Mouse (Mus musculus) fibroblast of lung, adult 2 months (primary cell): Measurements from ENCODE around the gene Eif4a1.

Experiments
- DNase-seq: peaks from one replicate; pipeline ENCODE4 v3.0.0-alpha.2; 2011; ENCODE audit warnings: low read depth

Eif4a1 gene

DNA sequence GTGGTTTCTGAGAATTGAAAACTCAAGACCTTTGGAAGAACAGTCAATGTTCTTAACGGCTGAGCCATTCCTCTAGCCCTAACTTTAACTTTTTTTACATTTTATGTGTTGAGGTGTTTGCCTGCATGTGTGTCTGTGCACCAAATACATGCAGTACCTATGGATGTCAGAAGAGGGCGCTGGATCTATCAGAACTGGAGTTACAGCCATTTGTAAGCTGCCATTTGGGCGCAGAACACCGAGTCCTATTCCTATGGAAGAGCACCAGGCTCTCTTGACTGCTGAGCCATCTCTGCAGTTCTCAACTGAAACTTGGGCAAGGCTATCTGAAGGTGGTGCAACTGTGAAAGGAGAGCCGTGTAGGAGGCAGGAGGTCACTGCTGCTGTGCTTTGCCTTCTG lies 26.4 kb upstream of the Eif4a1 start:
- no peak for DNase-seq

DNA sequence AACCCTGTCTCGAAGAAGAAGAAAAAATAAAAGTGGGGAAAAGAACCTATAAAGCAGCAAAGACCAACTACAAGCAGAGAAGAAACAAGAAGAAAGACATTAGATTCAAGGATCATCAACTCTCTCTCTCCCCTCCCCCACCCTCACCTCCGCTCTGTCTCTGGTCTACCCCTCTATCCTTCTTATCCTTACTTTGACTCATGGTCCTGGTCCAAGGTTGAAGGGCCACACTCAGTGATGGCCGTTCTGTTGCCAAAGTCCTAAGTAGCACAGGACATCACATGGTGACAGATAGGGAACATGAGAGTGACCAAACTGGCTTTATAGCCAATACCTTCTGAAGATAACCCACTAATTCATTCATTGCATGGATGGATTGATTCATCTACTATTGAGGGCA lies 25.2 kb upstream of the Eif4a1 start:
- no peak for DNase-seq

DNA sequence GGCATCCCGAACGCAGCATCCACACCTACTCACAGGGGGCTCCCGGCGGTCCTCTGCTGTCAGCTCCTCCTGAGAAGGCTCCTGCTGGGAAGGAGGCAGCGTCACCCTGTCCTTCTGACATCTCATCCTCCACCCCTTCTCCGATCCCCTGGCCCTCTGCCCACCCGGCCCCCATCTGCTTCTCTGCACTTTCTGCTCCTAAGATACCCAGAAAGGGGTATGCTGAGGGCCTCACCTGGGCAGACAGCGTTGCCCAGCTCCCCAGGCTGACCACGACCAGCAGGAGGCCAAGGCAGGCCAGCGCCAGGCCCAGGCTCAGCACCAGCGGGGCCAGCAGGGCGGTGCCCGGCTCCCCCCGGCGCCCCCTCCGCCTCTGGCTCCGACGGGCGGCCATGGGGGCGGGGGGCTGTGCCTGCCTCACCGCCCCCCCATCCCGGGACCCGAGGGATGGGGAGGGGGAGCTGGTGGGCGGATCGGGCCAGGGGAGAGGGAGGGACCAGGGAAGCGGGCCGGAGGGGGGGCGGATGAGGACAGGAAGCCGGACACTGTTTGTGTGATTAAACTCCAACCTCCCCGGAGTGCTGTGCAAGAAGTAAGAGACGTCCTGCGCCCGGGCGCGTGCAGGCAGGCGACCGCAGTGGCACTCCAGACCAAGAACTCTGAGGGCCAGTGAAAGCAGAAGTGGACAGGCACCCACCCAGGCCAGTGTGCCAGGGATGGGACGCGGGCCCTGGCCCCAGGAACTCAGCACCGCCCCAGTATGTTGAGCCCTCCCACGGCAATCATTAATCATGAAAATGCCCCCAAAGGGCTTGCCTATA lies 23.3 kb upstream of the Eif4a1 start, which contains the start of the genes Tnfsf12 and Tnfsfm13:
TSS of gene Tnfsf12 (minus strand) at position 489 of the 821 bp plus-strand sequence.
TSS of gene Tnfsfm13 (minus strand) at position 738 of the 821 bp plus-strand sequence.
- DNase-seq: no peak

DNA sequence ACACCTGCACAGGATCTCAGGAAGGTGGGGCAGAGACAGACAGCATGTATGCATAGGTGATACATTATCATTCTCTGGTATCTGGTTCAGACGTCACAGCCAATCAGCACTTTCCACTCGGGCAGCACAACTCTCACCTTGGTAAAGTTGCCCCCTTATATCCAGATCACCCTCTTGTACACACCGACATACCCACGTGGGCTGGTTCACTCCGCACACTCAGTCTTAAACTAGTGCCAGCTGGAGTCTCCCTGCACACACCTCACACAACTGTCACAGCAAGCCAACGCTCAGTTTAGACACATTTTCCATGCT lies 22.8 kb upstream of the Eif4a1 start:
- DNase-seq: no peak

DNA sequence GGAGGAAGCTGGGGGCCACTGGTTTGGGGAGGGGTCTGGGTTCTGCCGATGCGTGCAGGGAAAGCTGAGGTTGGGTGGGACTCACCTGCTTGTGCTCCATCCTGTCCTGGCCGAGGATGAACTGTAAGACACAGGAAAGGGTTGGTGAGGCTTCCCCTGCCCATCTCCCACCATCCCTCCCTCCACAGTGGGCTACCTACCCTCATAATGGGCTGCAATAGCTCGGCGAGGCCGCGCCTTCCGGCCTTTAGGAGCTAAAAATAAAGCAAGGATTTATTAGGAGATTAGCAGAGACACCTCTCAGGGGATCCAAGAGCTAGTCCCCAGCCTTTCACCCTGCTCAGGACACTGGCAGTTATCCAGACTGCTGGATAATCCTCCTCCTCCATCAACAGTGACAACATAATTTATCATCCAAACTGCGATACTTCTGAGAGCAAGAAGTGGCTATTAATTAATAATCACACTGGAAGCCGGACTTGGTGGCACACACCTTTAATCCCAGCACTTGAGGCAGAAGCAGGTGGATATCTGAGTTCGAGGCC lies 21.3 kb upstream of the Eif4a1 start:
- DNase-seq: no peak

DNA sequence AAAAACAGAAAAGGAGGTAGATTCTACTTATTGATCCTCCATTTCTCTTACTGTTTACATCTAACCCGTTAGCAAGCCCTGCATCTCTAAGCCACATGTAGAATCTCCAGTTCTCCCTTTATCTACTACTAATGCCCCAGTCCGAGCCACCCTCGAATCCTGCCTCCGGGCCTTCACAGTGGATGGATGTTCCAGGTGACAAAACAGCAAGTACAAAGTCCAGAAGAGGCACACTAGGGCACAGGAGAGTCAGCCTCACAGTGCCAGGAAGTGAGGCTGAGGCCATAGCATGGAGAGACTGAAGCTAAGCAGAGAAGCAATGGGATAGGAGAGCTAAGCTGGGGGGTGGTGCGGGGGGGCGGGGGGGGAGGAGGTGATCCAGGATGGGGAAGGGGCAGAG lies 20.6 kb upstream of the Eif4a1 start:
- no peak for DNase-seq

DNA sequence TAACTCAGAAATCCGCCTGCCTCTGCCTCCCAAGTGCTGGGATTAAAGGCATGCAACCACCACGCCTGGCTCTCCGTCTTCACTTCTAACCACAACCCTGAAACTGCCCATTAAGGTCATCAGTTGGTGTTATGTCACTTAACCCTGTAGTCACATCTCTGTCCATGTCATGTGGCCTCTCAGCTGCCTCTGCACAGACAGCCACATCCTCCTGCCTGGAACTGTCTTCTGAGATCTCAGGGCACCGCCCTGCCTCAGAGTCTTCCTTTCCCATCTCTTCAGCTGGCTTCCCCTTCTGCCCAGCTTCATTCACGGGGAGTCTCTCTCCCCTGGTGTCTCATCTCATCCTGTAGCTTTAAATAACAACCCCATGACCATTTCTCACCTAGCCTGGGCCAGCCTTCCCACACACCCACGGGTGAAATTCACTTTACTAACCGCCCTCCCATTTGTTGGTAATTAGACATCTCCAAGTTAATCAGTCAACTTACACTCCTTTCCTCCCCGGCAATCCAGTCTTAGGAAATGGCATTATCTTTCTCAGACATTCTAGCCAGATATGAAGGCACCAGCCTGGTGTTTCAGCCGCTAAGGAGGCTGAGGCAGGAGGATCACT lies 20.1 kb upstream of the Eif4a1 start:
- no peak for DNase-seq

DNA sequence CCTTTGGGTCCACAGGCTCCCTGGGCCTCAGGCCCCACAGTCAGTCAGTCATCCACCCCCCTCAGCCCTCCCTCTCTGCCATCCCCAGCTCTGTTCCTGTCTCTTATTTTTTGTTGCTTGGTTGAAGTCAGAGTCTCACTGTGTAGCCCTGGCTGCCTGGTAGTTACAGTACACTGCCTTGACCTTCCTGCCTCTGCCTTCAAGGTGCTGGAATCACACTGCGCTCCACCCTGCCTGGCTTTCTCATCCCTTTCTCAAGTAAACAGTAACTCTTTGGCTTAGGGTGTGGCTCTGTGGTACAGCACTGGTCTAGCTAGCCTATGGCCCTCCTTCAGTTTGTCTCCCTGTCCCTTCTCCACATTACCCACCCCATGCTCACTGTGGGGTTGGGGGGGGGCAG lies 17.7 kb upstream of the Eif4a1 start:
- DNase-seq: no peak

DNA sequence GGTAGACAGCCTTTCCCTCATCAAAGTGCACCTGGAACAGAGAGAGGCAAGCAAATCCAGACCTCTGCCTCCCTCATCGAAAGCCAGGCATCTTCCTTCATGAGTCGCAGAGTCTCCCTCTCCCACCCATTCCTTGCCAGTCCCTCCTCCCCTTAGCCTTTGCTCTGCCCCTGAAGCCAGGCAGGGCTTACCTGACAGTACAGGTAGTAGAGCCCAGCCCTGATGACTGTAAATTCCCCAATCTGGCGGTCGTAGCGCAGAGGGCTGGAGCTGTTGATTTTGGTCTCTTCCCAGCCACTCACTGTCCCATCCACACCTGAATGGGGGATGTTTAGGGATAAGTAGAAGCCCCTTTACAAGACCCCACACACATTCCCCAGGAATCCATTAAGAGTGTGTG lies 14.8 kb upstream of the Eif4a1 start:
- DNase-seq: no peak

DNA sequence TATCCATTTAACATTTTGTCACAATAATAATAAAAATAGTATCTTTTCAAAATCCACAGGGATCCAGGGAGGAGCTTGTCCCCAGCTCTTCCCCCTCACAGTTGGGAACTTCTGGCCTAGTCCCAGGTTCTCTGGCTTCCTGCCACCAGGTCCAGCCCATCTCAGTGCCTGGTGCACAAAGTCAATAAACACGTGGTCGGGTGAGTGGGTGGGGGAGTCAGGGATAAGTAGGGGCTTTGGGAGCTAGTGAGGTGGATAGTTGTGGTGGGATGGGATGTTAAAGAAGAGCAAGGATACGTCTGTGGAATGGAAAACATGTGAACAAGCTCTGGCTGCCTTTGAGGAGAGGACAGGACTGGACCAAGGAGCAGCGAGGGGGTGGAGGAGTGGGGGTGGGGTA lies 14.2 kb upstream of the Eif4a1 start:
- no peak for DNase-seq

DNA sequence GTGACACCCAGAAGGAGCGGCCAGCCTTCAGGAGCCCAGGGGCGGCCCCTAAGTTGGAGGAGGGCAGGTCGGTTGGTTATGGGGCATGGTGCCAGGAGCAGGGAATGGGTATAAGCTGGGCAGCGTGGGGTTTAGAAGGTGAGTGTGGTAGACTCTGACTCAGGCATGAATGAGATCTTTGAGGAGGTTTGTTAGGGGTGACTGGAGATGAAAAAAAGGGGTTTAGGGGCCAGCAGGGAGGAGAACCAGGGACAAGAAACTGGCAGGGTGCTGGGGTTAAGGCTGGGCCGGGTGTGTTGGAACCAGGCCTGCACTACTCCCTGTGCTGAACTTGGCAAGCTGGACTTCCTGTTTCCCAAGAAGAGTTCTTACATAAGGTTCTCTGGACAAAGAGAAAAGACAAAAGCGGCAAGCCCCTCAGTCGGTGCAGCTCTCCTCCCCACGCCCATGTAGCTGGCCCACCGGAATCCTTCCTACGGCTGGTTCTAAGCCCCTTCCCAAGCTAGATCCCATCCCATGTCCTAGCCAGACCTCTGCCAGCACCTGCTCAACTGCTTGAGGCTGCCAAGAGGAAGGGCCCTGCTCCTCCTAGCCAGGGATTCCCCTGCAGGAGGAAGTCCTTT lies 13.4 kb upstream of the Eif4a1 start, which contains the start of gene Tnfsf13:
TSS of gene Tnfsf13 (minus strand) at position 259 of the 623 bp plus-strand sequence.
- peak; percentile 88 for DNase-seq

DNA sequence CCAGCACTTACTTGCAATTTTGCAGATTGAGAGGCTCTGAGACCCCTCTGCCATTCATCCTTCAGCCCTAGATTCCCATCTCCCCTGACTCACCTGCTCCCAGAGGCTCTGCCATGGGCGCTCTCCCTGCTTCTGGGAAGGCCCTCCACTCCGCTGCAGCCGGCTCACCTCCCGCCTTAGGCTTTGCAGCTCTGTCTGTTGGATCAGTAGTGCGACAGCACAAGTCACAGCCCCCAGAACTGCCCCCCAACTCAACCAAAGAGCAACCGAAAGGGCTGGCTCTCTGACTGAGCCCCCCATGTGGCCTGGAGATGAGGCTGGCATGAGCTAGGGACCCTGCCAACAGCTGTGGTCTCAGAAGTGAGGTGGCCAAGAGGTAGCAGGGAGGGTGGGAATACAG lies 12.7 kb upstream of the Eif4a1 start:
- DNase-seq: no peak

DNA sequence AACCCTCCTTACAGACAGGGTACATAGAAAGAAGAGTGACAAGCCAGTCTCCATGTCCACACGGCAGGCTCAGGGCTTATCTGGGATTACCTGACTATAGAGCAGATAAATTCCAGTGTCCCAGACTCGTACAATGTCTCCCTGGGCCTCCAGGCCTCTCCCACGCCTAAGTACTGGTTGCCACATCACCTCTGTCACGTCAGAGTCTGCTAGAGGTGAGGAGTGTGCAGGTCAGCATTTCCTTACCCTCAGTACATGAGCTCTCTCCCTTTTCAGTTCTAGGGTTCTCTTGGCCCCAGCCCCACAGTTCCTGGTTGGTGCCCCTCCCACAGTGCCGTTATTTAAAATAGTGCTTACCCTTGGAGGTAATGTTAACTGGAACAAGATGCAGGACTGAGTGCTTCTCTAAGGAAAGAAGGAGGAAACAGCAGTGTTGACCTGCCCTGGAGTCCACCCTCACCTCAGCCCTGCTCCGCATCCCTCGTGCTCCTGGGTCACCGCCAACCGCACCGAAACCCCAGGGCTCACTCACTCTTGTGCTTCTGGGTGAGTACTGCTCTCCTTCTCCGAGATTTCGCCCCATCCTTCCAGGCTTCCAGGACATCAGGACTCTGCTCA lies 12.0 kb upstream of the Eif4a1 start:
- DNase-seq: no peak

DNA sequence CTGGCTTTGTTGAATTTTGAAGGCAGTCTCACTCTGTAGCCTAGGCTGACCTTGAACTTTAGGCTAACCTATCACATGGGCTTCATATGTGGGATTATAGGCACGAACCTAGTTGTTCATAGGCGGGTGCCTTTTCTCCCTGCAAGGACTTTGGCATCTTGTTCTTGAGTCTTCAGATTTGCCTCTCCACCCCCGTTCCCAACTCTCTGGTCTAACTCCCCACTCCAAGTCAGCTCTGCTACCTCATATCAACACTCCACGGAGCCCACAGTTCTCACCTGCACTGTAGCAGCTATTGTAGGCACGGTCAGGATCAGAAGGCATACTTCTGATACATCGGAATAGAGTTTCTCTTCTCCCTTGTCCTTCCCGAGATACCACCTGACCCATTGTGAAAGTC lies 11.4 kb upstream of the Eif4a1 start:
- no peak for DNase-seq

DNA sequence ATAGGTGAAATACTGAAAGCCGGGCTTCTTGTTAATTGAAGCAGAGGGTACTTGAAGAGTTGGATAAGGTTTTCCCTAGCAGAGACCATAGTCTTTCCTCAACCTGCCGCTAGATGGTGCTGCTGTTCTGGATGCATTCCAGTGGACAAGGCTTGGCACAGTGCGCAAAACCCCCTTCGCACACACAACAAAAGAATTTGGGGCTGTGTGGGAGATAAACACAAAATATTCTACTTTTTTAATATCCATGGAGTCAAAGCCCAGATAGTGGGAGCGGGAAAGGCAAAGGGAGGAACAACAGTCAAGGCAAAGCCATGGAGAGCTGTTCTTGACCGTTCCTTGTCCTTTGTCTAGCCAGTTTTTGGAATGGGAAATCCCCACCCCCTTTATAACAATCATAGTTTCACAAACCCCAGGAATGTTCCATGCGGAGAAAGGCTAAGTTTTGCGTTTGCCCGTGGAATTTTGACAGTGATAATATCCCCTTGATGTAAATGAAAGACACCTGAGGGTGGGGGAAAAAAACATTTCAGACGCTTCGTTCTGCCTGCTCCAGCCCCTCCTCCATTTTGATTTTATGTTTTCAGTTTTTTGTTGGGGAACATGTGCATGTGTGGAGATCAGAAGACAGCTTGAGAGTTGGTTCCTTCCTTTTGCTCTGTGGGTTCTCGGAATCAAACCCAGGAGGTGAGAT lies 10.8 kb upstream of the Eif4a1 start:
- DNase-seq: peak; percentile 78

DNA sequence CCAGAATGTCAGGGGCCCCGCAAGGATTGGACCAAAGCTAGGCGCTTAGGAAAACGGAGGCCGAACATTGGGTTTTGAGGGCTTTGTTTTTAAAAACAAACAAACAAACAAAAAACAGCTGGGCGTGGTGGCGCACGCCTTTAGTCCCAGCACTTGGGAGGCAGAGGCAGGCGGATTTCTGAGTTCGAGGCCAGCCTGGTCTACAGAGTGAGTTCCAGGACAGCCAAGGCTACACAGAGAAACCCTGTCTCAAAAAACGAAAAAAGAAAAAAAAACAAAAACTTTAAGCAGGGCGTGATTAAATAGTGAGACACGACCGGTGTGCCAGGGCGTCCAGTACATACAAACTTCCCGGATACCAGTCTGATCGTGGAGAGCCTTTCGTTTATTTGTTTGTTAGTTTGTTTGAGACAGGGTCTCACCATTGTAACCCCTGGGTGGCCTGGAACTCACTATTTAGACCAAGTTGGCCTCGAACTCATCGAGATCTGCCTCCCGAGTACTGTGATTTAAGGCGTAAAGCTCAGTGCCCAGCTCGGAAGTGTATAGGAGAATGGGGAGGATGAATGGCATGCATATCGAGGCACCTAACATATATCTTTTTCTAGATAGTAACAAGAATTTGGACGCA lies 10.1 kb upstream of the Eif4a1 start:
- no peak for DNase-seq

DNA sequence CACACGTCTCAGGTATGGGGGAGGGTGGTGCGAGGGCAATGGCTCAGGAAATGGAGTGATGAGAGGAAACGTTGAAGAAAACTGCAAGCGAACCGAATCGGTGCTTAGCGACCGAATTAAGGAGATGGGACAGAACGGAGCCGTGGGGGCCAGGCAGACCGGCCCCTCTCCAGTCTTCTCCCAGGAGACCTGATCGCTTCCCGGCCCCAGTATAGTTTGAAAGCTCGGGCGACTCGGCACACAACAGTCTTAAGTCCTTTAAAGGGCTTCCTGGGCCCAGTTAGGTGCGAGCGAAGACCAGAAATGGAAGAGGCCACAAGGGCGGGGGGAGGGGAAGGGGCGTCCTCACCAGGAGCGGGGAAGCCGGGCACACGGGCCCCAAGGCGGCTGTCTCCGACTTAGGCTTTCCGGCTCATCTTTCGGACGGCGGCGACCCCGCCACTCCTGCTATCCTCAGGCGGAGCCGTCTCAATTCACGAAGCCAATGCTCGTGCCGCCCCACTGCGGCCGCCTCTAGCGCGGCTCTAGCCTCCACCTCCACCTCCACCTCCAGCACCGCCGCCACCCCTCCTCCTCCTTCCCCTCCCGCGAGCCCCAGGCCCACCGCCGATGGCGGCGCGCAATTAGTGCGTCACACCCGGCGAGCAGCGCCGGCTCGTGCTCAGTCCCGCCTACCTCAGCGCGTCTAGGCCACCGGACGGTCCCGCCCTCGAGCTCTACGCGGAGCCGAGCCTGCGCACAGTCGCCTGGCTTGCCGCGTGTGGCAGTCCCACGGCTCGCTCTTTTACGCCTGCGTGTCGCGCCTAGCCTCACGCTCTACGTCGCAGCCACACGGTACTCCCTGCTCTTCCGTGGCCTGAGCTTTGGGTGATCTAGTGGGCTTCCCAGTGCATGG lies 9.3 kb upstream of the Eif4a1 start, which contains the start of gene Senp3:
TSS of gene Senp3 (minus strand) at position 771 of the 895 bp plus-strand sequence.
- peak; percentile 86 for DNase-seq

DNA sequence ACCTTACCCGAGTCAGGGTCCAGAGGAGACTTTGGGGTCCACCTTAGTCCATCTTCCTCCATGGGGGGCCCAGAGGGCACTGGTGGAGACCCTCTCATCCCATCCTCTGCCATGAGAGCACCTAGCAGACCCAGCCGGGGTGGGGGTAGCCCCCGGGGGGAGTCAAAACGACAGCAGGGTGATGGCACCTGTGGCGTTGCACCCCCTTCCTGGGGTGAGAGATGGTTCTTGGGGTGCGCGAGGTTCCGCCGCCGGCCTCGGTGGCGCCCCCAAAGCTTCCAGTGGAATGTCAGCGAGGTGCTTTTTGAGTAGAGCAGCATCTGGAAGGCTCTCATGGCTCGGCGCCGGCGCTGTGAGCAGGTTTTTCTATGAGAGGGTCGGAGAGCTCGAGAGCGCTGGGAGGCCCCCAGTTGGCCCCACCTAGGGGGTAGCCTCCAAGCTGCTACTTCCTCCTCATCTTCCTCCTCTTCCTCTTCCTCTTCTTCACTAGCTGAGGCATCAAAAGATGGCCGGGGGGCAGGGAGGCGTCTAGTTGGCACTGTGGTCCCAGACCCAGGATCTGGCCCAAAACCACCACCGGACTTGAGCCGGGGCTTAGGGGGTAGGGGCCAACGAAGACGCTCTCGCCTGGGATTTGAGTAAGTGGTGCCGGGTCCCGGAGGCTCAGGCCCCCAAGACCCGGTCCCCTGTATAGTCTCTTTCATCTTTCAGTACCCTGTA lies 8.1 kb upstream of the Eif4a1 start:
- DNase-seq: no peak

DNA sequence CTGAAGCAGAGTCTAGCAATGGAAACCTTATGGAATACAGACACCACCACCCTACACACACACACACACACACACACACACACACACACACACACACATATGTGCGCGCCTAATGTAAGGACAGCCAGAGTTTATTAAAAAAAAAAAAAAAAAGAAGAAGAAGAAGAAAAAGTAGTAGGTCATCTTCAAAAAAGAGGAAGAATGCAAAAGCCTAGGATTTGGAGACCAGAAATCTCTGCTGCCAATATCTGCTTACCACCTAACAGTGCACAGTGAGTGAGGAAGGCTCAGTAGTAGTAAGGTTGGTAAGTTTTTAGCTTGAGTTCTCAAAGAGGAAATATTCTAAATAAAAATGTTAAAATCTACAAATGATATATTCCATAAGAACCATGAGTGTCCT lies 6.9 kb upstream of the Eif4a1 start:
- DNase-seq: no peak

DNA sequence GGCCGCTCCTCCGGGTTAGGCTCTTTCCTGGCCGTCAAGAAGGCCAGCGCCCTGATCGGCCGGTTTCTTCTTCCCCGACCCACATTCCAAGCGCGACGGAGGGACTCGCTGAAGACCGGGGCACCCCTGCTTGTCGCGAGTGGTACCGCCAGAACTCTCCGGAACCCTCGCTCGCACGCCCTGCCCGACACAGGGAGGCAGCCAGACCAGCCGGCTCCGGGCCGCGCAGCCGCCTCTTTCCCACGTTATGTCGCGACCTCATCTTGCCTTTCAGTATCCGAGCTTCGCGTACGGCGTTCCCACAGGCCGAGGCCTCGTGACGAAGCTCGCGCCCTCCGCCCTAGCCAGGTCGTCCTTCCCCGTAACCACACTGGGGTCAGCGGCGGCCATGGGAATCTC lies 498 bp downstream of the Eif4a1 start:
- no peak for DNase-seq
